Mouse (Mus musculus): ENCODE measurements around the gene S100a16.

- TF ChIP-seq CTCF (IDR thresholded peaks at IDR 0.05; ENCODE audit: control insufficient read depth, insufficient read depth, low read length) (no peak), POLR2A (IDR thresholded peaks at IDR 0.05; ENCODE audit: borderline replicate concordance, control insufficient read depth, low read depth, low read length) (no peak)
Observed at GRCm38 (mm10) chr3:90537905-90538296, 847 bp downstream of the S100a16 start.
